Mouse (Mus musculus) embryo, embryonic 11 days (tissue): Measurements from ENCODE around the gene Cntnap1.

Experiments used
- DNase-seq: peaks from one replicate; pipeline ENCODE4 v3.0.0-alpha.2; 2015

Cntnap1 gene

GRCm38 (mm10) chr11:101171721-101172433 lies 1.6 kb downstream of the Cntnap1 start:
- DNase-seq = peak; percentile 92

DNA sequence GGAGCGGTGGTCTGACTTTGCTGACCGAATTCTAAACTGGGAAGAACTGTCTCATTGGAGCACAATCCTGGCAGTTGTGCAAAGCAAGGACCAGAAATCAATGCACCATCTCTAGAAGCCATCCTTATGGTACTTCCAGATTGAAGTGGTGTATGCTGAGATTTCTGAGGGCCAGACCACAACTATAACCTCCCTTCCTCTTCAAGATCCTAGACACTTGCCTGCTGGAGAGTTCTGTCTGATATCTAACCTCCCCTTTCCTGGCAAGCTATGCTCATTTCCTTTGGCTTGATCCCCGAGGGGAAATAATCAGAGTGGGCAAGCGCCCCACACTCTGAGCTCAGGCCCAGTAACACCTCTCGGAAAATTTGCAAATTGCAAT lies 2.1 kb downstream of the Cntnap1 start:
- no peak for DNase-seq

DNA sequence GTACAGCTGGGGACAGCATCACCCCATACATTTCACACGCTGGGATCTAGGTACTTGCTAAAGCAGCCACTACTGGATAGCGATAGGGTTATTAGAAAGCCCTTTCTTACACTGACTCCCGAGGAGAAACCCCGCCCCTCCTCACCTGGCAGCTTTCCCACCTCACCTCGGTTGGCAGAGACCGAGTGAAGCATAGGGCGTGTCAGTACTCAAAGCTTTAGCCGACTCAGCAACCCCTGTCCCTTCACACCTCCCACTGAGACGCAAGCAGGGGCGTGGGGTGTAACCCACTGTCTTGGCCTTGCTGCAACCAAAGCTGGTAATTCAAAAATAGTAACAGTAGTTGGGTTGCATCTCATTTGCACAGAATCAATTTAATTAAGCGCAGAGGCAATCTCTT lies 2.8 kb downstream of the Cntnap1 start:
- no peak for DNase-seq

- DNase-seq = peak; percentile 93
These were observed 3.5 kb downstream of the Cntnap1 start for GRCm38 (mm10) chr11:101173631-101174388.

- no peak for DNase-seq
These were observed 4.0 kb downstream of the Cntnap1 start for GRCm38 (mm10) chr11:101174389-101174745.

GRCm38 (mm10) chr11:101174851-101175628 lies 4.7 kb downstream of the Cntnap1 start, which contains the start of gene Ccr10:
Gene Ccr10 (minus strand): TSS chr11:101175443.
- DNase-seq = peak; percentile 61

- no peak for DNase-seq
These were observed 5.4 kb downstream of the Cntnap1 start for GRCm38 (mm10) chr11:101175636-101176116.

DNA sequence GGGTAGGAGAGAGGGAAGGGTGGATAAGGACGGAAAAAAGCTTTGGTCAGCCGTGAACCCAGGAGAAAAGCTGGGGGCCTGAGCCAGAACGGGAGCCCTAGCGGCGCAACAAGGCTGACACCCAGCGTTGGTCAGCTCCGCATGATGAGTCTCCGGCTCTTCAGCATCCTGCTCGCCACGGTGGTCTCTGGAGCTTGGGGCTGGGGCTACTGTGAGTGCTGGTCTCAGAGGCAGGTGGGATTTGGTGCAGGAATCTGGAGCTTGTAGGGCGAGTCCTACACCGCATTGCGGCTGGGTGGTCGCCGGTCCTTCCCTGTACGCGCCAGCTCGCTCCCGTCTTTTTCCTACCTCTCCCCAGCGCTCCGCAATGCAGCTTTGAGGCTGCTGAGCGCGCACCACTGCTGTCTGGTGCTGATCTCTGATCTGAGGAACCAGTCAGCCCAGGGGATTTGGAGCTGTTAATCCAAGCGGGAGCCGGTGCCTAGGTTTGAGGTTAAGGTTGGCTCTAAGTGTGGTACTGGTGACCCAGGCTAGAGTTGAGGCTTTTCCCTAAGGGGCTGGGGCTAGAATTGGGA lies 5.9 kb downstream of the Cntnap1 start:
- DNase-seq = peak; percentile 69

DNA sequence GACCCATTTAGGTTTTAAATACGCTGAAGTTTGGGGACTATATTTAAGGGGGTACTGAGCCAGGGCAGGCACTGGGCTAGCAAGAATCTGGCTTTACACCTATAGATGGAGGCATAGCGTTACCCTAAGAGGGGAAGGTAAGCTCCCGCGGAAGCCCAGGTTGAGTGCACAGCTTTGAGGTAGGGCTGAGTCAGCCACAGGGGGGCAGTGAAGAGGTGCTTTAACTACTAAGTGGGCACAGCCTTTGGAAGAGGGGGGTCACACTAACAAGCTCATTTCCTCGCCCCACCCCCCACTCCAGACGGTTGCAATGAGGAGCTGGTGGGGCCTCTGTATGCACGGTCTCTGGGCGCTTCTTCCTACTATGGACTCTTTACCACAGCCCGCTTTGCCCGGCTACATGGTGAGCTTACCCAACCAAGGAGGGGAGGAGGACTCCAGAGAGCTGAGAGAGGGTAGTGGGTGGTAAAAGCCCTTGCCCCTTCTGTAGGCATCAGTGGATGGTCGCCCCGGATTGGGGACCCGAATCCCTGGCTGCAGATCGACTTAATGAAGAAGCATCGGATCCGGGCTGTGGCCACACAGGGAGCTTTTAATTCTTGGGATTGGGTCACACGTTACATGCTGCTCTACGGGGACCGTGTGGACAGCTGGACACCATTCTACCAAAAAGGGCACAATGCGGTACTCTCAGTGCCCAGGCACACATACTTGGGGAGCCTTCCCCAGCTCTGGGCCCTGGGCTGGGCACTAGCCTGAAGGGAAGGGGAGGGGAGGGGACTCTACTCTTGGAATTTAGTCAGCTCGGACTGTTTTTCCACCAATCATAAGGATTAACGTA lies 6.8 kb downstream of the Cntnap1 start:
- DNase-seq = peak; percentile 72

- no peak for DNase-seq
These were observed 8.0 kb downstream of the Cntnap1 start for GRCm38 (mm10) chr11:101178061-101179058.

- DNase-seq = no peak
These were observed 9.0 kb downstream of the Cntnap1 start for GRCm38 (mm10) chr11:101179306-101179705.

- DNase-seq = no peak
These were observed 9.9 kb downstream of the Cntnap1 start for GRCm38 (mm10) chr11:101180261-101180660.

DNA sequence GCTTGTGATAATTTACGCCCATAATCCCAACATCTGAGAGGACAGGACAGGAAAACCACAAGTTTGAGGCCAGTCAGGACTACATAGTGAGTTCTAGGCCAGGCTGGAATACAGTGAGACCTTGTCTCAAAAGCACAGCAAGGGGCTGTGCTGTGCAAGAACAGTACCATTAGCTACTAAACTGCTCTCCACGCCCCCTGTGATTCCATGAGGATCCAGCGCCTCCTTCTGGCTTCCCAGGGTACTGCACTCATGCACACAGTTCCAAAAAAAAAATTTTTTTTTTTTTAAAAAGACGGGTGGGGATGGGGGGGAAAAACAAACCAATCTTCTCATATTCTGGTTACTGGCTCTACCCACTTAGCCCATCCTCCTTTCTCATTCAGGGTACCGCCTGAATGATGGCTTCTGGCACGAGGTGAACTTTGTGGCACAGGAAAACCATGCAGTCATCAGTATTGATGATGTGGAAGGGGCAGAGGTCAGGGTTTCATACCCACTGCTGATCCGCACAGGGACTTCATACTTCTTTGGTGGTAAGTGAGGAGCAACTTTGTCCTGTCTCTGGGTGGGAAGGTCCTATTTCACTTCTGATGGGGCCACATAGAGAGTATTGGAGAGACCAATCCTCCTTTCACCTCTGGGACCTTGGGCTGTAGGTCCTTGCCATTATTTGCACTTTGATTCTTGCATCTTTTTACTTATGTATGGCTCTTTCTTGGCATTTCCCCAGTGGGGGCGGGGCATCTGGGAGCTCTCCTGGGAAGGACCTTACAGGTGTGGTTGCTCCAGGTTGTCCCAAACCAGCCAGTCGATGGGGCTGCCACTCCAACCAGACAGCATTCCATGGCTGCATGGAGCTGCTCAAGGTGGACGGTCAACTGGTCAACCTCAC lies 10.8 kb downstream of the Cntnap1 start:
- peak; percentile 82 for DNase-seq

DNA sequence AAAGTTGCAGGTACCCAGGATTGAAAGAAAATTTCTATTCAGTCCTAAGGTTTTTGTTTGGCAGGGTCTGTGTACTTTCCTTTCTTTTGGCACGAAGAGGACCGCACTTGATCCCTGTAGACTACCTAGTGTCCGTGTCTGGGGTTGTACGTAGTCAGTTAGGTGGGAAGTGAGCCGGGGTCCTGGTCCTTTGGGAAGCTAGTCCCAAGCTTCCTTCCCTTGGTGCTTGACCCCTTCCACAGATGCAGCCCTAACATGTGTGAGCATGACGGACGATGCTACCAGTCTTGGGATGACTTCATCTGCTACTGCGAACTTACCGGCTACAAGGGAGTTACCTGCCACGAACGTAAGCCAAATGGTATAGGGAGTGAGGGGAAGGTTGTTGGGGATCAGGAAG lies 11.6 kb downstream of the Cntnap1 start:
- DNase-seq = no peak

GRCm38 (mm10) chr11:101182771-101183517 lies 12.6 kb downstream of the Cntnap1 start:
- no peak for DNase-seq

DNA sequence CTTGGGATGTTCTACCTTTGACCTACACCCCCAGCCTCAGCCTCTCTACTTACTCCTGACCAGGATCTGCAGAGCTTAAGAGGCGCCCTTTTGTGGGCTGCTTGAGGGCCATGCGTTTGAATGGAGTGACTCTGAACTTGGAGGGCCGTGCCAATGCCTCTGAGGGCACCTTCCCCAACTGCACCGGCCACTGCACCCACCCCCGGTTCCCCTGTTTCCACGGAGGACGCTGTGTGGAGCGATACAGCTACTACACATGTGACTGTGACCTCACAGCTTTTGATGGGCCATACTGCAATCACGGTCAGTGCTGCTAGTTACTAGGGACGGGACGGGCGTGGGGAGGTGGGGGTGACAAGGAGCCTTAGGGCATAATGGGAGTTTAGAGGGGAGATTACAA lies 14.7 kb downstream of the Cntnap1 start:
- DNase-seq = no peak

GRCm38 (mm10) chr11:101185441-101185840 lies 15.1 kb downstream of the Cntnap1 start:
- DNase-seq = no peak

DNA sequence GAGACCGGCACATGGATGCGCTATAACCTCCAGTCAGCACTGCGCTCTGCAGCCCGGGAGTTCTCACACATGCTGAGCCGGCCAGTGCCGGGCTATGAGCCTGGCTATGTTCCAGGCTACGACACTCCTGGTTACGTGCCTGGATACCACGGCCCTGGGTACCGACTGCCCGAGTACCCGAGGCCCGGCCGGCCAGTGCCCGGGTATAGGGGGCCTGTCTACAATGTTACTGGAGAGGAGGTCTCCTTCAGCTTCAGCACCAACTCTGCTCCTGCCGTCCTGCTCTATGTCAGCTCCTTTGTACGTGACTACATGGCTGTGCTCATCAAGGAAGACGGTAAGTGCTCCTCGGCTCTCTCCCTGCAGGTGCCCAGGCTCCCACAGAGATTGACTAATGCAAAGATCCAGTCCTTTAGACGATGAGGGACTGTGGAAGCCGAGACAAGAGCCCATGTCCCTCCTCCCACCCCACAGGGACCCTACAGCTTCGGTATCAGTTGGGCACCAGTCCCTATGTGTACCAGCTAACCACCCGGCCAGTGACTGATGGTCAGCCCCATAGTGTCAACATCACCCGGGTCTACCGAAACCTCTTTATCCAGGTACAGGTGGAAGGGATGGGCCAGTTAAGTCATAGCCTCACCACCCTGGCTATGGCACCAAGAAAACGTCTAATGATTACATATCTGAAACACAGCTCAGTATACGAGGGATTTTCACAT lies 16.4 kb downstream of the Cntnap1 start:
- DNase-seq = no peak
